Mouse (Mus musculus) layer of hippocampus, postnatal 14 days (tissue): ENCODE measurements around the gene Mmd. TPM values are rescaled to one million over a fixed set of nuclear protein-coding genes. Genes with fewer than 3 reads are reported as not detected.

Experiments used
- DNase-seq, 2 experiments: peaks; one replicate each; pipeline ENCODE4 v3.0.0; 2021 to 2022; ENCODE audit warnings: low spot score in 2 of 2, mixed read lengths in 1 of 2
- long read RNA-seq, 2 experiments: library from polyadenylated mRNA; stranded (forward); transcript quantifications; one replicate each; pipeline ENCODE4 v2.0.0; 2021
- total RNA-seq, 2 experiments: library from RNA; stranded (reverse); gene quantifications; 2 replicates each; pipeline ENCODE4 v1.2.3; 2021

The Mmd gene
- 100 to 1,000 TPM; 337 to 345 TPM for total RNA-seq
- long read RNA-seq, experiment 1, transcript Mmd-201 (7 exons, 2,677 nt) = major isoform, 136 of 184 reads
- long read RNA-seq, experiment 1, partial matches to known transcripts = 37 of 184 reads
- long read RNA-seq, experiment 1, other reads (novel, unspliced or antisense) = 10 of 184 reads
- long read RNA-seq, experiment 2, transcript Mmd-201 (7 exons, 2,677 nt) = major isoform, 150 of 212 reads
- long read RNA-seq, experiment 2, partial matches to known transcripts = 54 of 212 reads
- long read RNA-seq, experiment 2, other reads (novel, unspliced or antisense) = 7 of 212 reads

DNA sequence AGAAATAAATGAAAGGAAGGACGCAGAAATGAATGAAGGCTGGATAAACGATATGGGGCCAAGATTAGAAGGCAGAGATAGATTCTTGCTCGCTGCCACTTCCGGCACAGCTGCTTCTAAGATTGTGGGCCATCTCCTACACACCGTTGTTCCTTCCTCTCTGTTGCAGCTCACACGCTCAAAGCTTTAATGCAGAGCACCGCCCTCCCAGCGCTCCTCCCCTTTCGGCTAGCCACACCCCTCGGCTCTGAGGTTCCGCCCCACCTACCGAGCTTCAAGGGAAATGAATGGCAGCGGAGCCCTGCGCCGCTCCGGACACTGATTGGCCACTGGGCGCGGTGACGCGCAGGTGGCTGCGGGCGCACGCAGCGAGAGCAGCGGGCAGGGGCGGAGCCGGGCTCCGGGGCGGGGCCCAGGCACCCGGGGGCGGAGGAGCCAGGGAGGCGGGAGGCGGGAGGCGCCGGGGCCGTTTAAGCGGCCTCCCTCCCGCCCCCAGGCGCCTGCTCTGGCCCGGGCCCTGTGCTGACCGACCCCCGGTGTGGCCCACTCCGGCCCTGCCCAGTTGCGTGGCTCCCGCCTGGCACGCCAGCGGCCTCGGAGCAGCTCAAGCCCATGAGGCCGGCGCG, at the start of gene Mmd:
Gene Mmd, plus strand, starts transcription at position 432 of the 626 bp plus-strand sequence.
- peak; percentile 95 to 98 for DNase-seq

DNA sequence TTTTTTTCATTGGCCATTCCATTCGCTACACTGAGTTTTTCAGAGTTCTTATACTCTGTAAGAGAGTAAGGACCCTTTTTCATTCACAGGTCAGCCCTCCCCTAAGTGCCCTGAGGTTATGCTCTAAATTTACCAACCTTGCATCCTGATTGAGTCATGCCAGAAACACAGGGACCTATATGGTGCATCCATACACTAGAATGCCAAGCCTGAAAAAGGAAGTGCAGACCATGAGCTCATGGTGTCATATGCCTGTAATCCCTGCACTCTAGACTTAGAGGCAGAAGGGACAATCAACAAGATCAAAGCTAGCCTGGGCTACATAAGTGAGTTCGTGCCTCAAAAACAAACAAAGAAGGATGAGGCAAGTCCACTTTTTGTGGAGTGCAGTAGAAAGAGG, 48.4 kb upstream of the Mmd start:
- no peak for DNase-seq

DNA sequence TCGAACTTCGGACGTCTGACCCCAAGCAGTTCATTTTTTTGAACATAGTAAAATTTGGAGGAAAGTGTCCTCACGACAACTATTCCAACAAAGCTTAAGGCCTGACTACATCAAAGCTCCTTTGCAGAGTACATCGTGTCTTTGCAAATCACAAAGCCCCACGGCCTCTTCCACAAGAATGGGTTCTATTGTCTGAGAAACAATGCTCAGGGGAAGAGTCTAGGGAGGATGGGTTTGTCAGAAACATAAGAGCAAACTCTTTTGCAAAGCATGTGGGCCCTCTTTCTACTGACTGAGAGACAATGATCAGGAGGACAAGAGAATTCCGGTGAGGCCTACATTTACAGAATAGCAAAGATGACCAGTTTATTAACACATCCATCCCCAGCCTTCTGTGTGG, 35.0 kb upstream of the Mmd start:
- no peak for DNase-seq

DNA sequence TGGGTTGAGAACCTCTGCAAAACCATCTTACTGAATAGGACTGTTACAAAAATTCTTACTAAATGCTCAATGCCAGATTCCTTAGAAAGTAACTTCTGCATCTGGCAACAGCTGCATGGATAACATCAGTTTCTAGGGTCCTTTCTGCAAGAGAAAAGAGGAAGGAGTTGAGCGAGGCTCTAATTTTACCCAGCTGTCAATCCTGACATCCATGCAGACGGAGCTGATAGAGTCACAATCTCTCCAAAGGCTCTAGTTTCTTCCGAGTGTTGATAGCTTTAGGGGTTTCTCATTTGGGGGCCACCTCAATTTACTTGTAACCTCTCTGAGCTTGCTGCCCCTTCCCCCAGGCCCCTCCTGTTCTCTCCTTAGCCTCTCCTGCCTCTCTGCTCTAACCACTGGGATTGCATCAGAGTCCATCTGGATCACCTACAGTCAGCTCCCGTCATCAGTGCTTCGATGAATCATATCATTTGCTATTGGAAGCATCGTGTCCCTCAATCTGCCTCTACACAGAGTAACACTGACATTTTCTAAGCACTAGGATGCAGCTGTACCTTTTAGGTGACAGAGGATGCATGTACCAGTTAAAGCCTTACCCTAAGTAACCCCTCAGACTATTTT, 29.1 kb upstream of the Mmd start:
- peak in 1 of 2 experiments; percentile 28 for DNase-seq

DNA sequence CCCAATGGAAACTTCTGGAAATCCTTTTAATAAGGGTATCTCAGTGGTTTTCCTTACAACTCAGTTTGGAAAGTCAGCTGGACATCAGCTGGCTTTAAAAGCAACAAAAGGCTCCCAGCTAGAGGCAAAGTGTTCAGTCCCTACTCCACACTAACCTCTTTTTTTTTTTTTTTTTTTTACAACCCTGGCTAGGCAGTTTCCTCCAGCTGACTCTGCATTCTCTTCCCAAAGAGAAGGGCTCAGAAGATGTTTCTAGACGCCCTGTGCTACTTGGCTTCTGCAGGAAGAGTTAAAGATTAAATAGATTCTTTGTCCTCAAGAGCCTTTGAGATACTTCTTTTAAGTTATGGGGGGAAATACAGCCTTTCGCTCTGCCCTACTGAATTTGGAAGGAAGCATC, 28.5 kb upstream of the Mmd start:
- no peak for DNase-seq

DNA sequence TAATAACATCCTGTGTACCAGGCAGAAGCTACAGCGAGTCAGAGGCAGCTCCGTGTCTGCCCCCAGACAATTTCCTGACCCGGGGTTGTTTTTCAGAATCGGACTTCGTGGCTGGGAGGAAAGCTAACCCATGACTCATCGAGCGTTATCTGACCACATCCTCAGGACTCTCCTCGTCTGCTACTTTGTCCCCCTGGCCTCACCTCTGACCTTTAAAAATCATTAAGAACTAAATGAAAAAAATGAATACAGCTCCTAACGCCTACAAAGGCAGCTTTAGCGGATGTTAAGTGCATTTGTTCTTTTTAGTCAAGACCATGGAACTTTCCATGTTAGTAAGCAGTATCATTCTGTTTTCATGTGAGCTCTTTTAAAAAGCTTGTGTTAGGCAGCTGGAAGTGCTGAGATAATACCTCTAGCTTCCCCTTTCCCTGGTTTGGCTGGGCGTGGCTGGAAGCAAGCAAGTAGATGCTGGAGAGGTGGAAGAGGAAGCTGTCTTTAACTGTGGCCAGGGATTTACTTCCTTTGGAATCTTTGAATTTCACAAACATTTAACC, 24.3 kb upstream of the Mmd start:
- no peak for DNase-seq

DNA sequence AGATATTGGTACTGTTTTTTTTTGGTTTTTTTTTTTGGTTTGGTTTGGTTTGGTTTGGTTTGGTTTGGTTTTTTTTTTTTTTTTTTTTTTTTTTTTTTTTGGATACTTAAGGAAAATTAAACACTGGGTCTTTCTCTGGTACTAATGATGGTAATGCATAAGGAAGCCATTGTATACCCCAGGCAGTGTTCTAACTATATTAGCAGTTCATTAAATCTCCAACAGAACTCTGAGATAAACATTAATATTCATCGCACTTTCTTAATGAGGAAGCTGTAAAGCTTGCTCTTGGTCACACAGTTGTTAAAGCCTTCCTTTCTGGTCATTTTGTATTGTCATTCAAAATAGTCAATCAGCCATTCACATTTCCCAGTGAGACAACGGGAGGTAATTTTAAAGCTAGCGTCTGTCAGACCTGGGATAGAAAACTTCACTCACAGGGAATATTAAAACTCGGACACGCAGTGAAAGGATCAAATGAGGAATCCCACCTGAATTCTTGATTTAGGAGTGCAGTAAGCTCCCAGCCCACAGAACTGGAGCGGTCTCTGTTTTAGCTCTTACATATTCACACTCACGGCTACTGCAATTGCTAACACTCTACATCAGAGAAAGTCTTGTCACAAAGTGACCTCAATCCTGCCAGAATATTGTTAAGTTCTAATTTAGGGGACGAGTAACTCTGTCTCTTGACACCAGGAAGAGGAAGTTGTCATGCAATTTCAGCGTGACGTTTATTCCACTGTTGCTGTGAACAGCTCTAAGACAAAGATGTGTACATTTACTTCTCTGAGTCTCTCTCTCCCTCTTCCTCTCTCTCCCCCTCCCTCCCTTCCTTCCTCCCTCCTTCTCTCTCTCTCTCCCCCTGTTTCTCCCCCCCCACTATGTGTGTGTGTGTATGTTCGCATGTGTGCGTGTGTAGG, 22.0 kb upstream of the Mmd start:
- DNase-seq = no peak

DNA sequence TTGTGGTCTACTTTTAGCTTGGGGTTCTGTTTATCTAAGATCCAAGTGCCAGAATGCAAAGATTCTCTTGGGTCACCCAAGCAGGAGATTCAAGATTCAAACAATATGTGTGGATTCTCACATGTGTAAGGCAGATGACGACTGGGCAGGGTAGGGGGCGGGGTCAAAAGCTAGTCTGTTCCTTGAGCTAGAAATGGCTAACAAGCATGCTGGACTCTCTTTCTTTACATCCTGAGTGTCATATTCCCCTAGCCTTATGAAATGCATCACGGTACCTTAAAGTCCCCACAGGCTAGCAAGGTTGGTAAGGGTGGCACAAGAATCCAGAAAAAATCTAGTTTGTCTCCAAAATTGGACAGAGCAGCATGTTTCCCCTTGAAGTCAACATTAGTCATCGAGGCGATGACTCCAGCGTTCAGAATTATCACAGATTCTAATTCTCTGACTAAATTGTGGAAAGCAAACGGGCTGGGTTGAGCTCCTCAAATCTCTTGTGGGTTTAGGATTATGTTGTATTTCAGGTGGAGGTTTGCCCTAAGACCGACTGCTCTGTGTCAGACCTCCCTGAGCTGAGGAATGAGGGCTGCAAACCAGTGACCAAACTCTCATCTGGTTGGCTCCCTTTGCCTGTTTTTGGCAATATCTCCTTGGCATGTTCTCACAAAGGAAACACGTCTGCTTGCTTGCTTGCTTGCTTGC, 20.9 kb upstream of the Mmd start:
- no peak for DNase-seq

DNA sequence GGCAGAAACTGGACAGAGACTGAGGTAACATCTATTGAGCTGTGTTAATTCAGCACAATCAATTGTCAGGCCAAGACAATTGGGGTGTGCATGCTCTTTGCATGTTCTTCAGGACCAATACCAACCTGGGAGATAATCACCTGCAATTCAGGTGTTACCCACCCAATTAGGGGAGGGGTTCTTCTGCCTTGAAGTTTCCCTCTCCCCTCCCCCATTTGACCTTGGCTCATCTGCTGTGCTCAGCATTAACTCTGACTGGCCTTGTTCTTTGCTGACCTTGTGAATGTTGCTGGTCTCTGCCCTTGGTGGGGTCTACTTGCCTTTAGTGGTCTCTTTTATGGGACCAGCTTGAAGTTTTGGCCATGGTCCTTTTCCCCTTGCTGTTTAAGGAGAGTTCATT, 19.5 kb upstream of the Mmd start:
- DNase-seq = no peak

DNA sequence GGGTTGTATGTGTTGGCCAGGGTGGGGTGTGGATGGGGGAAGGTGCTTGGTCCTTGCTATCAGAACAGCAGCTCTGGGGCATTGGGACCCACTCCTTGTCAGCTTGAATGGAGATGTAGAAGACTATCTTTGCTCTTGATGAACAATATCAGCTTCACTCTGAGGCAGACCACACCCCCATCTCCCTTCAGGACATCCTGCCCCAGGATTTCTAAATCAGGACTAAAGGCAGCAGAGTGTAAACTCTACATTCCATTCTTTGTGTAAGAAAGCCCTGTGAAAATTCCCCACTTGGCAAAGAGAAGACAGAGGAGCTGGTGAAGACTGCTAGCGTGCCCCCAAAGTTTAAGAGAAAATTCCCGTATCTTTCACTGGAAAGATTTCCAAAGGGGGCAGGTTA, 18.6 kb upstream of the Mmd start:
- no peak for DNase-seq

DNA sequence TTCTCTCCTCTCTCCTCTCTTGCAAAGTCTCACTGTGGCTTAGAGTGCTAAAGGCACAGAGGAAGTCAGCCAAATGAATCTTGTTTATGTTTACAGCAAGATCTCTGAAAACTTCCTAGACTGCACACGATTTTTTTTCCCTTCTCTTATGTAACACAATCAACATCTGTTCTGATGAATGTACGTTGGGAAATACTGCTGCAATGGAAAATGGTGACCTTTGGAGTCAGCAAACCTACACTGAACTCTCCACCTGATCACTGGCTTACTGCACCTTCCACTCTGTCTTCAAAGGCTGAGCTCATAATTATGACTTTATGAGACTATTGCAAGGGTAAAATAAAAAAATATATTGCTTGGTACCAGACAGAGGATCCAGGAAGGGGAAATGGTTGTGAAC, 17.6 kb upstream of the Mmd start:
- DNase-seq = no peak

DNA sequence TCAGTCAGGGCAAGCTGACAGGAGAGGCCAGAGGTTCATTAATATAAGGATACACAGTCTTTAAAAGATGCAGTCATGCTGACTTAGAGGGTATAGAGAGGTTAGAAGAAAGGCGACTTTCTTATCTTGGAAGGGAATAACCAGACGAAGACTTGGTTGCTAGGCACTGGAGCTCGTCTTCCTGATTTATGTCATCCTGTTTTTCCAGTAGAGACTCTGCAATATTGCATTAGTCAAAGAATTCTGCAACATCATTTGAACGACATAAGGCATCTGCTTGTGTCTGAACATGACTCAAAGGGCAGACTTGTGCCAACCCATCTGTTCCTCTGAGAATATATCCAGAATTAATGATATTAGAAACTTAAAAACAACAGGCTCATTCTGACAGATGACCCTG, 16.6 kb upstream of the Mmd start:
- DNase-seq = peak in 1 of 2 experiments; percentile 81

DNA sequence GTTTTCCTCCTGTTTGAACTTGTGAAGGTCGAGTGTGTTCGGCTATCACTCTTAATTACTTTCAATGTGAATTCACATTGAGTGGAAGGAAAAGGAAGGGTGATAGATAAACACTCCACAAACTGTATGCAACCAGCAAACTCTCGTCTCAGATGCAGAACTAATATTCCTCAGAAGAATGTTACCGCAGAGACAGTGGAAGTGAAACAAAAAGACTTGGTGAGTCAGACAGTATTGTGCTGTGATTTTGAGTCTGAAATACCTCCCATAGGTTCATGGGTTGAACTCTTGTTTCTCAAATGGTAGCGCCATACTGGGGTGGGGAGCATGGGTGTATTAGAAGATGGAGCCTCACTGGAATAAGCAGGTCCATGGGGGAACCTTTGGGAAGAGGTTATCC, 14.0 kb upstream of the Mmd start:
- DNase-seq = no peak

DNA sequence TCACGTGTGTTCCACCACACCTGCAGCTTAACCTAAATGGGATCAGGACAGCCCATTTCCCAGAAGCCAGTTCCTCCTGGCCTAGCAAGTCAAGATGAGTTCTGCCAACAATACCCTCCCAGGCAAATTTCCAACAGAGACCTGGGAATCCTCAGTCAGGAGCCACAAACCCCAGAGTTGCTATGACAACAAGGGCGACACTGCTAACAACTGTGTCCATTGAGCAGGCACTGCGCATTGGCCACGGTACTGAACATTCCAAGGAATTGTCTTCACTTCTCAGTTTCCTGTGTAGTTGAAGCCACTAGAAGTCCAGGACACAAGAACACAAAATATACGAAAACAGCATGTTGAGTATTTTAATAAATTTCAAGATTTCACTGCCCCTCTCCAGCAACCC, 11.6 kb upstream of the Mmd start:
- no peak for DNase-seq

DNA sequence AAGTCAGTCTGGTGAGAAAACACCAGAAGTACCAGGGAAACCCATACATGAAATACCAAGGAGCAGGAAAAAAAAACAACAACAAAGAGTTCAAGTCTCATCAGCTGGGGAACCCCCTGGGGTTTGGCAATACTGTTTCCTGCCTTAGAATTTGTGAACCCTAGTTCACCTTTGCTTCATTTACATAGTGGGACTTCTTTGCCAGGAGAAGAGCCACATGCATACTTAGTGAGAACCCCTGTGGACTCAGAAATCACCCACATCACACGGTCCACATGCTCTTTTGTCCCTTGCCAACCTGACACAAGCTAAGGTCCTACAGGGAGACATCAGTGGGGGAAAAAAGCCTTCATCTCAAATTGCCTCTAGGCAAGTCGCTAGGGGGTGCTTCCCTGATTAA, 10.6 kb upstream of the Mmd start:
- no peak for DNase-seq

DNA sequence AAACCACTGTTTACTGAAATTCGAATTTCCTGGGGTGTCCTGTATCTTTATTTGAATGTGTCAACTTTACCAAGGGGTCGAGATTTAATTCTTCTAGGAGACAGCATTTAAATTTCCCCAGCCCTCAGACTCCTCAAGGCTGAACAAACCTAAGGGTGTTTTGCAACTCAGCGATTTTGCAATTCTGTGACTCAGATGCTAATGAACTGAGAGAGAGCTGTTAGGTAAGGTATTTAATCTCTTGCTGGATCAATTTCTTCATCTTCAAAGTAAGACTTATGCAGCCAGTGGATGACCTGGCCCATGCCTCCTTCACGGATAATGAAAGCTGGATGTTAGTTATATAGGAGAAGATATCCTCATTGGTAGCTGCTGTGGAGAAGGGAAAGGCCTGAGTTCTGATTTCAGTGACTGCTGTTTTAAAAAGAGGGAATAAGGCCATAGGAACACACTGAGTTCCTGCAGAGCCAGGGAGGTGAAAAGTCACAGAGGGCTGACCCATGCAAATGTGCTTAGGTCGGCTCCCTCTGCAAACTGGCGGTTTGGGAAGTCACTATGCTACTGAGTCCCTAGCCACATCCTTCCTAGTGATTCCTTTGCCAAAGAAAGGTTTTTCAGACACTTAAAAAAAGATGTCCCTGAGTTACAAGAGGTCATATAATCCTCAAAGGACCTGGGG, 8.5 kb upstream of the Mmd start:
- no peak for DNase-seq

DNA sequence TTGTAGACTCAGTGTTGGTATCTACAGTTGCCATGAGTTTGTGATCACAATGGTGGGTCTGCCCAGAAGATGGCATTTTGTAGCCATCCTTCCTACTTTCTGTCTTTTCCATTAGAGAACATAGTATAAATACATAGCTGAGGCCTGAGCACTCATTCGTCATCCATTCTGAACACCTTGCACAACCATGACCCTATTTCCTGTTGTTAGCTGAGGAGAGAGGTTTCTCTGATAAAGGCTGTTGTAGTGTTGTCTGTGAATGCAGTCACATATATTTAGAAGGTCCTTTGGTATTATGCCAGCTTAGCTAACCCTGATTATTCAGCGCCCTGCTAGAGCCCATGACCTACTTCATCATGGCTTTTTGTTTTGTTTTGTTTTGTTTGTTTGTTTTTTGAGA, 7.4 kb upstream of the Mmd start:
- DNase-seq = no peak

DNA sequence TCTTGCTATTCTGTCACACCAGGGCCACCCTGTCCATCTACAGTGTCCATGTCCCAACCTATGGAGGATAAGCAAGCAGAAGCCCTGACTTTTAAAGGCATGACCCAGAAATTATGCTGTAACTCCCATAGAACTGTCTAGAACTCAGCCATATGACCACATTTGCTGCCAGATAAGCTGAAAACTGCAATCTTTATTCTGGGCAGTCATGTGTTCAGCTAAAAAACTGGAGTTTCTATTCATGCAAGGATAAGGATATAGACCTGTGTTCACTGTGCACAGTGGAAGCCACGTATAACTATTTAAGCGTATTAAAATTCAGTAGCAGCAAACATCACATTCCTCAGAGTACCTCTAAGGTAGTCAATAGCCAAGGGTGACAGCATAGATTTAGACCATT, 6.0 kb upstream of the Mmd start:
- no peak for DNase-seq

DNA sequence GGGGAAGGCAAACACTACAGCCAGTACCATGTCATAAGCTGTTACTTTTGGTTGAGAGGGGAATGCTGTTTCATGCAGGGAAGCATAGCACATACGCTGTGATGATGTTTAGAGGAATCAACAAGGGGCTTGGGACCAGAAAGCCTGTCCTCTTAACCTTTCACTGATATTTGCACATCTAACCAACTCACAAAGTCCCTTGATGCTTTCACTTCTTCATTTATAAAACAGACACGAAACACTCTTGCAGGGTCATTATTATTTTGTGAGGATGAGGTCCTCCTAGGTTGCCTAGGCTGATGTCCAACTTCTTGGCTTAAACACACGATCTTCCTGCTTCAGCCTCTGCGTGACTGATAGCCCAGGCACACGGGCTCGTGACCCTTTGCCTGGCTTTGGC, 3.6 kb upstream of the Mmd start:
- DNase-seq = no peak

DNA sequence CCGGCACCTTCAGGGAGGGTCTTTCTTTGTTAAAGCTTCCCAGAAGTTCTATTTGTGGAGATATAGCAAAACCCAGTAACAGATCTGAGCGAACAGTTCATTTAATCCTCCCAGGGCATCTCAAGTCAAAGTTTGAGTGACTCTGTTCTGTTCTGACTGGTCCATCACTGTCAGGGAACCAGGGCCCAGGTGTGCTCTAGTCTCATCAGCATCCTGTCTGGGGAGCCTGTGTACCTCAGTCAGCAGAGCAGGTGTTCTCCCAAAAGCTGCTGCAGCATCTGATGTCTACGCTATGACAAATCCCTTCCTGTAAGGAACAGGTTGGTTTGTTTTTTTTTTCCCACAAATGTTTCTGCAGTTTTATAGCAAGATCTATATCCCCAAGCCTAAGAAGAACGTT, 2.6 kb upstream of the Mmd start:
- no peak for DNase-seq
